Comparison of ENCODE assay signal across 11 mouse cellular contexts in genomic region chr10:12837636-12838035, GRCm38 (mm10). TPM values are rescaled to one million over a fixed set of nuclear protein-coding genes. Genes with fewer than 3 reads are reported as not detected.
DNase-seq lines count a peak whose midpoint lies in the region; ATAC-seq lines count a peak whose summit lies in the region.
"Had no signal": no experiment of that assay in that cellular context is flagged by ENCODE, and none has a peak within 500 bp of the region (broad histone marks: within the 10 kb centered on the region; RNA-seq: fewer than 3 reads in every experiment).

No protein-coding gene starts in this region.

- no peaks in the 10 kb centered on the region for H3K27me3 ChIP-seq in heart, embryonic 11.5 days (ENCODE audit: control insufficient read depth, insufficient read depth, low read length)
- H3K27me3 ChIP-seq: liver, embryonic 15.5 days had no signal

- DNase-seq in heart, adult 11 months: peak; percentile 88
- peak; percentile 14 to 43 for DNase-seq in left cerebral cortex, postnatal 10 days (ENCODE audit: extremely low spot score in 1 of 2, low spot score in 2 of 2)
- DNase-seq in left cerebral cortex, postnatal 14 days (ENCODE audit: low spot score in 2 of 2): no peak
- DNase-seq in lung, postnatal 14 days: peak; percentile 75
- DNase-seq in ovary, postnatal 14 days (ENCODE audit: low spot score): no peak
- no peak for DNase-seq in c-Kit-positive CD71-positive TER-119-positive erythroid progenitor cells, embryonic 14.5 days (ENCODE audit: low spot score)
- DNase-seq: kidney, adult 18-20 months; thymus, postnatal 14 days had no signal

- no peak overlapping the region for H3K4me2 ChIP-seq in heart, embryonic 11.5 days
- H3K4me2 ChIP-seq: liver, embryonic 15.5 days had no signal

- H3K9me3 ChIP-seq in heart, embryonic 11.5 days (replicated peaks; ENCODE audit: control insufficient read depth, low read length): no peaks in the 10 kb centered on the region
- H3K9me3 ChIP-seq: liver, embryonic 15.5 days had no signal

- 71% methylated on average over 1 of the region's 1 CpGs for WGBS in heart, embryonic 11.5 days (ENCODE audit: insufficient replicate concordance)

- no peak overlapping the region for H3K27ac ChIP-seq in heart, embryonic 11.5 days (ENCODE audit: low read depth, low read length)
- H3K27ac ChIP-seq in brown adipose tissue, adult 24 weeks (replicated peaks; ENCODE audit: low read depth, low read length): peak overlapping the region; percentile 88
- H3K27ac ChIP-seq: liver, embryonic 15.5 days had no signal

- intact Hi-C loops in left cerebral cortex, postnatal 10 days (cut with DNase I): no loop called here
- intact Hi-C loops in left cerebral cortex, postnatal 14 days (cut with DNase I): no loop called here

- no peak for ATAC-seq in heart, embryonic 11.5 days (replicated peaks; ENCODE audit: insufficient number of reproducible peaks, low FRiP score, low TSS enrichment)

- H3K36me3 ChIP-seq in heart, embryonic 11.5 days (ENCODE audit: control insufficient read depth, insufficient read depth, low read length): no peaks in the 10 kb centered on the region
- H3K36me3 ChIP-seq: liver, embryonic 15.5 days had no signal

- H3K9ac ChIP-seq in heart, embryonic 11.5 days (ENCODE audit: low read depth, low read length): no peak overlapping the region
- H3K9ac ChIP-seq: liver, embryonic 15.5 days had no signal

- peaks cover 11% of the 10 kb centered on the region; the same call in 1 of the 2 replicates for H3K4me1 ChIP-seq in heart, embryonic 11.5 days (ENCODE audit: control insufficient read depth, insufficient read depth, low read length)
- H3K4me1 ChIP-seq in brown adipose tissue, adult 24 weeks (ENCODE audit: control insufficient read depth, insufficient read depth, insufficient read length, low read length): peaks cover 29% of the 10 kb centered on the region

- no peak overlapping the region for H3K4me3 ChIP-seq in heart, embryonic 11.5 days (ENCODE audit: low read depth, low read length)
- H3K4me3 ChIP-seq in brown adipose tissue, adult 24 weeks (ENCODE audit: insufficient read depth, low read depth, low read length): no peak overlapping the region
- H3K4me3 ChIP-seq: liver, embryonic 15.5 days had no signal

RNA-seq across cellular contexts. Expression of gene Utrn, which starts 31.5 kb away (rescaled TPM):
- 47.3 and 68.5 TPM in 2 replicates for polyA plus RNA-seq in heart, embryonic 11.5 days (2014; fragmentation: Nextera tagmentation; extraction: Ambion mirVana)
- 10 to 100 TPM; 41.5 to 42.8 TPM for total RNA-seq in left cerebral cortex, postnatal 10 days (2021)
- total RNA-seq in left cerebral cortex, postnatal 14 days (2021): 10 to 100 TPM; 47.9 to 50.3 TPM
- 27.9 and 42.7 TPM in 2 replicates for polyA plus RNA-seq in brown adipose tissue, adult 24 weeks (2012; ENCODE audit: insufficient read depth, insufficient read length, missing spikeins)

Comparison
In these comparisons a context has a peak if more than half of its experiments do, and no peak if none do; other contexts are left out.
1. DNase-seq: peak in heart, adult 11 months (single experiment), left cerebral cortex, postnatal 10 days (2 of 2) and lung, postnatal 14 days (single experiment); none in left cerebral cortex, postnatal 14 days (0 of 2), ovary, postnatal 14 days (single experiment) and c-Kit-positive CD71-positive TER-119-positive erythroid progenitor cells, embryonic 14.5 days (single experiment).